Mouse (Mus musculus) liver, postnatal 0 days (tissue): ENCODE measurements around the gene Asap2. TPM values are rescaled to one million over a fixed set of nuclear protein-coding genes. Genes with fewer than 3 reads are reported as not detected.
A peak's percentile ranks its signal among the peaks of the same experiment; 100 is the strongest.

Experiments used
- ATAC-seq: fragments of 200-750 bp; cut with Nextera tagmentation; 2 replicates; pipeline ENCODE4 v1.8.0; 2017; ENCODE audit warnings: mild to moderate bottlenecking, moderate library complexity
- DNase-seq: peaks from one replicate; pipeline ENCODE4 v3.0.0-alpha.2; 2016
- H3K27ac ChIP-seq: fragments of 300-500 bp; sonication (generic); 2 replicates; pipeline ENCODE4 v1.5.1; 2014; ENCODE audit warnings: antibody characterized with exemption, moderate library complexity, mild to moderate bottlenecking, low read depth
- H3K27me3 ChIP-seq: fragments of 300-500 bp; sonication (generic); 2 replicates; pipeline ENCODE4 v1.6.1; 2014; ENCODE audit warnings: low read length, control low read depth, mixed read lengths; ENCODE audit not compliant: insufficient read depth
- H3K36me3 ChIP-seq: fragments of 300-500 bp; sonication (generic); replicated peaks from 2 replicates; pipeline ENCODE4 v1.6.1; 2014; ENCODE audit warnings: mild to moderate bottlenecking, control low read depth, low read length, moderate library complexity, mixed read lengths; ENCODE audit not compliant: insufficient read depth
- H3K4me1 ChIP-seq: fragments of 300-500 bp; sonication (generic); 2 replicates; pipeline ENCODE4 v1.6.1; 2014; ENCODE audit warnings: antibody characterized with exemption, mild to moderate bottlenecking, control low read depth; ENCODE audit not compliant: insufficient read depth
- H3K4me2 ChIP-seq: fragments of 300-500 bp; sonication (generic); 2 replicates; pipeline ENCODE4 v1.6.1; 2014; ENCODE audit warnings: low read depth, mild to moderate bottlenecking, low read length, moderate library complexity, mixed read lengths
- H3K4me3 ChIP-seq: fragments of 300-500 bp; sonication (generic); 2 replicates; pipeline ENCODE4 v1.5.1; 2014; ENCODE audit warnings: low read depth, low read length
- H3K9ac ChIP-seq: fragments of 300-500 bp; sonication (generic); replicated peaks from 2 replicates; pipeline ENCODE4 v1.6.1; 2014; ENCODE audit warnings: mild to moderate bottlenecking, moderate library complexity
- H3K9me3 ChIP-seq: fragments of 300-500 bp; sonication (generic); 2 replicates; pipeline ENCODE4 v1.6.1; 2016; ENCODE audit warnings: mild to moderate bottlenecking, control low read depth, low read length, mixed read lengths
- CTCF ChIP-seq: sonication (generic); IDR thresholded peaks from 2 replicates; pipeline ENCODE4 v1.5.1; 2016; ENCODE audit warnings: antibody characterized with exemption, low read depth
- EP300 ChIP-seq: IDR thresholded peaks from 2 replicates; pipeline ENCODE4 v1.6.1; 2016; ENCODE audit warnings: antibody characterized with exemption, low read depth, mild to moderate bottlenecking
- WGBS: fragments of 180-500 bp; shearing (Covaris S2); extraction: QIAGEN DNeasy Blood & Tissue Kit; methylation state at CpG from one replicate; pipeline ENCODE4 v1.1.7; 2014; ENCODE audit not compliant: insufficient replicate concordance; 5-methylcytosine and 5-hydroxymethylcytosine counted together
- polyA plus RNA-seq: library from polyadenylated mRNA; unstranded; fragments of >200 nt; fragmentation: Nextera tagmentation; extraction: Ambion mirVana; gene quantifications from 2 replicates; pipeline ENCODE4 v1.2.1, GENCODE M21; 2015

Asap2 gene
- polyA plus RNA-seq, 1 experiment from 2014 or later = 0.96 TPM

DNA sequence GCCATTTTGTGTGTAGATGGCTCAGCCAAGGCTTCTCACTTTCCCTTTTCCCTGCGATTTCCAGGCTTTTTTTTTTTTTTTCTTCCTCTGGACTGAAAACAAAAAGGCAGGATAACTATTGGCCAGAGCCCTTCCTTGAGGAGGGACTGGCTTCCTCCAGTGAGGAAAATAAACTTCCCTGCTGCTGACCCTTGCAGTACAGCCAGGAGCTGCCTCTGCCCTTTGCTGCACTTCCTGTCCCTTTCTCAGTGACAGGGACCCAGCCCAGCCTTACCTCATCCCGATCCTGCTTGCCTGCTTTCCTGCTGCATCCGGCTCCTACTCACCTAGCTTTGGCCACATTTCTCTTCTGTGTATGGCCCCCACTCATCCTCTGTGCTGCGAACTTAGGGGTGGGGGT lies 164.8 kb downstream of the Asap2 start:
- no peak for TF ChIP-seq CTCF
- TF ChIP-seq EP300 = no peak
- H3K36me3 ChIP-seq = no peaks in the 10 kb centered on the region
- no peaks in the 10 kb centered on the region for H3K27me3 ChIP-seq
- DNase-seq = no peak
- H3K4me2 ChIP-seq = no peak overlapping the region
- peaks cover 19% of the 10 kb centered on the region; the same call in 1 of the 2 replicates for H3K4me1 ChIP-seq
- peak; percentile 43 for ATAC-seq
- H3K27ac ChIP-seq = no peak overlapping the region
- no peaks in the 10 kb centered on the region for H3K9me3 ChIP-seq
- H3K4me3 ChIP-seq = no peak overlapping the region
- 36% methylated on average over 4 of the region's 4 CpGs for WGBS
- no peak overlapping the region for H3K9ac ChIP-seq

DNA sequence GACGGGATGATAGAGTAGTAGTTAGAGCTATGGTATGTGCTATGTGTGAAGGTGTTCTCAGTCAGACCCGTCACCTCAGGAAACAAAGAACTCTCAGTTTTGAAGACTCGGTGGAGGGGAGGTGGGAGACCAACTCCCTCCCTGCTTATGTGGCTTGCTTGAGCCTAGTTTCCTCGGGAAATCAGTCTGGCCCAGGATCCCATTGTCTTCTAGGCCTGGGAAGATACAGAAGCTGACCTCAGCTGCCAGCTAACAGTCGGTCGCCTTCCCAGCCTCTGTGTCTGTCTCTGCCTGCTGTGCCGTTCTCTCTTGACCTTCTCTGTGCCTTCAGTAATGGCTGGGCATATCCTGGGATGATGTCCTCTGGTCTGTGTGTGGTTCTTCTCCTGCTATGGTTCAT lies 169.0 kb downstream of the Asap2 start:
- Histone ChIP-seq H3K4me2 (no peak overlapping the region), H3K27me3 (no peaks in the 10 kb centered on the region), H3K27ac (no peak overlapping the region), H3K36me3 (no peaks in the 10 kb centered on the region), H3K9me3 (no peaks in the 10 kb centered on the region), H3K4me1 (peaks cover 24% of the 10 kb centered on the region; the same call in 1 of the 2 replicates), H3K4me3 (no peak overlapping the region), H3K9ac (no peak overlapping the region)
- no peak for ATAC-seq
- WGBS = 63% methylated on average over 7 of the region's 7 CpGs
- DNase-seq = no peak
- TF ChIP-seq EP300 (no peak), CTCF (no peak)

DNA sequence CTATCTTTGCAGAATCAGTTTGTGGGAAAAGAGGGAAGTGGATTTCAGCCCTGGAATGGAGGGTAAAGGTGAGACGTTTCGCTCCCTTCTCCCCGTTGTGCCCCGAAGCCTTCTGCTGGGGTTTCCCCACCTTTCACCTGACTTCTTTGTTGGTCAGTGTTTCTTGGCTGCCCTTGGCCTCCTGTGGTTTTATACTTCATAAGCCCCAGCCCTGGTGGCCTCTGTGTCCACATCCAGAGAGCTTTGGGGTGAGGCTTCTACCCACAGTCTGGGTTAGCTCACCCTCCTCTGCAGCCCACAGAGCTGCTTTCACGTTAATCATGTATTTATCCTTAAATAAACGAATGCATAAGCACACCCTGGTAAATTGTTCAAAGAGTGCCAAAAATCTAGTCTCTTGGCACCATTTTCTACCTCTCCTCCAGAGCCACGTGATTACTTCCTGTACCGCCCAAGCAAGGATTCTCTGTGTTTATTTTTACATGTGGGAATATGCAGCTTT lies 170.1 kb downstream of the Asap2 start:
- H3K9me3 ChIP-seq = no peaks in the 10 kb centered on the region
- ATAC-seq (peak; percentile 8; the same call in 1 of the 2 replicates), DNase-seq (no peak)
- H3K4me3 ChIP-seq = no peak overlapping the region
- no peak overlapping the region for H3K4me2 ChIP-seq
- no peak overlapping the region for H3K27ac ChIP-seq
- peaks cover 19% of the 10 kb centered on the region; the same call in 1 of the 2 replicates for H3K4me1 ChIP-seq
- no peak overlapping the region for H3K9ac ChIP-seq
- no peaks in the 10 kb centered on the region for H3K27me3 ChIP-seq
- H3K36me3 ChIP-seq = no peaks in the 10 kb centered on the region
- WGBS = 47% methylated on average over 8 of the region's 8 CpGs
- no peak for TF ChIP-seq CTCF
- TF ChIP-seq EP300 = no peak

DNA sequence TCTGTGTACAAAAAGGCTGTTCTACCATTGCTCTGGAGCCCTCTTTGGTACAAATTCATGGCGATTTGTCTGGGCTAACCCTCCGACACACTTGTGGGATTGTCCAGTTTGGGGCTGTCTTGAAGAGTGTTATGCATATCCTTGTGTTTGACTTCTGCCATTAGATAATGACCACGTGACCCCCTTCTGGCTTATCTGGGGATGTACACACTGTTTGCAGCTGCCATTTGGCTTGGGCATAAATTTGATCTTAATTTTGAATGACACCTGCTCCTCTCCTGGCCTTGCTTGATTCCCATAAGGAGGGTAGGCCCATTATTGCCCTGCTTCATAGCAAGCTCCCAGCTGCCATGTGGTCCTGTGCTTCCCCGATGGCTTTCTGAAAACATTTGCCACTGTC lies 171.6 kb downstream of the Asap2 start:
- TF ChIP-seq CTCF (no peak), EP300 (peak; percentile 70)
- Histone ChIP-seq H3K9me3 (no peaks in the 10 kb centered on the region), H3K27ac (no peak overlapping the region), H3K27me3 (no peaks in the 10 kb centered on the region), H3K4me3 (no peak overlapping the region), H3K36me3 (no peaks in the 10 kb centered on the region), H3K4me1 (peaks cover 26% of the 10 kb centered on the region), H3K4me2 (no peak overlapping the region), H3K9ac (no peak overlapping the region)
- WGBS = 57% methylated on average over 4 of the region's 4 CpGs
- ATAC-seq (peak; percentile 39), DNase-seq (no peak)

DNA sequence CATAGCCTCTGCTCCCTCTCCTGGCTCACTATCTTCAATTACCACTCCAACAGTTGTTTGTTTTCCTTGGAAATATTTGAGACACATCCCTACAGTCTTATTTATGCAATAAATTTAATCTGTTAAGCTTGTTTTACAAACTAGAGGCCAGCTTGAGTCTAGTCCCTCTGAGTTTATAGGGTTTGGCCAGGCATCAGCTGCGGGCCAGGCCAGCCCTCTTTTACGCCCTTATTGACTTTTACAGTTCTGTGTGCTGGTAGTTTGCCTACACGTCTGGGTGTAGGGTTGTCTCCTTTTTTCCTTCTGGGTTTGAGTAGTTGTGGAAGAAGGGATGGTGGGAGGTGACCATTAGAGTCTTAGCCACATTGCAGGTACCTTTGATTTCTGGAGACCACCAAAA lies 173.4 kb downstream of the Asap2 start:
- DNase-seq = no peak
- H3K27ac ChIP-seq = no peak overlapping the region
- ATAC-seq = no peak
- H3K4me1 ChIP-seq = peaks cover 28% of the 10 kb centered on the region
- no peaks in the 10 kb centered on the region for H3K36me3 ChIP-seq
- no peak overlapping the region for H3K4me2 ChIP-seq
- no peak overlapping the region for H3K9ac ChIP-seq
- H3K9me3 ChIP-seq = no peaks in the 10 kb centered on the region
- no peak overlapping the region for H3K4me3 ChIP-seq
- whole genome bisulfite sequencing = 74% methylated on average over 3 of the region's 3 CpGs
- TF ChIP-seq CTCF (no peak), EP300 (no peak)
- no peaks in the 10 kb centered on the region for H3K27me3 ChIP-seq

DNA sequence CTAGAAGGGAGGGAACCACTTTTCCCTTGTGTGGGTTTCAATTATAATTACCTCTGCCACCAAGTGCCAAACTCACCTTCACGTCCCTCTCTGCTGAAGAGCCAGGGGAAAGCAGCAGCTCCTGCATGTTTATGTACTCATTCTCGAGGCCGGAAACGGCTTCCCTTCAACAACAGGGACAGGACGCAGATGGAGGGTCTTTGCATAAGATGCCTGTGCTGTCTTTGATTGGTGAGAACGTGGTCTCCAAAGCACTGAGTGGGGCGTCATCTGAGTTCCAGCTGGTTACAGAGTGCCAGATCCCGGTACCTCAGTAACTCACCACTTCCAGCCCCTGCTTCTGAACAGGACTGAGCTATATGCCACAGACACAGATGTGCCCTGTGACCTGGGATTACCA lies 174.0 kb downstream of the Asap2 start:
- no peaks in the 10 kb centered on the region for H3K27me3 ChIP-seq
- peaks cover 28% of the 10 kb centered on the region for H3K4me1 ChIP-seq
- WGBS = 72% methylated on average over 8 of the region's 8 CpGs
- no peak overlapping the region for H3K9ac ChIP-seq
- DNase-seq (no peak), ATAC-seq (no peak)
- H3K4me3 ChIP-seq = no peak overlapping the region
- no peaks in the 10 kb centered on the region for H3K9me3 ChIP-seq
- H3K36me3 ChIP-seq = no peaks in the 10 kb centered on the region; the same call in 1 of the 2 replicates
- TF ChIP-seq CTCF (no peak), EP300 (no peak)
- H3K4me2 ChIP-seq = no peak overlapping the region
- H3K27ac ChIP-seq = no peak overlapping the region
